Mouse (Mus musculus) spleen, adult 2 months (tissue): Measurements from ENCODE around the gene Pus1. TPM values are rescaled to one million over a fixed set of nuclear protein-coding genes. Genes with fewer than 3 reads are reported as not detected.

Experiments used
- DNase-seq, 2 experiments: peaks; one replicate each; pipeline versions ENCODE4 v3.0.0 to v3.0.0-alpha.2; 2012 to 2021; ENCODE audit warnings: low spot score in 2 of 2, low read depth in 1 of 2
- H3K27ac ChIP-seq: fragments of 200-500 bp; 2 replicates; pipeline ENCODE4 v1.5.1; 2012; ENCODE audit warnings: low read length, inconsistent platforms; ENCODE audit not compliant: insufficient read depth
- H3K27me3 ChIP-seq: fragments of 200-500 bp; 2 replicates; pipeline ENCODE4 v1.6.1; 2012; ENCODE audit warnings: mild to moderate bottlenecking, moderate library complexity, low read length, inconsistent platforms; ENCODE audit not compliant: control insufficient read depth, insufficient read depth
- H3K36me3 ChIP-seq: fragments of 200-500 bp; 2 replicates; pipeline ENCODE4 v1.6.1; 2012; ENCODE audit warnings: mild to moderate bottlenecking, low read length, inconsistent platforms; ENCODE audit not compliant: control insufficient read depth, insufficient read depth
- H3K4me1 ChIP-seq: fragments of 200-500 bp; 2 replicates; pipeline ENCODE4 v1.6.1; 2011; ENCODE audit warnings: inconsistent platforms; ENCODE audit not compliant: control insufficient read depth, insufficient read depth, insufficient read length
- H3K4me3 ChIP-seq: fragments of 200-500 bp; 2 replicates; pipeline ENCODE4 v1.5.1; 2011; ENCODE audit warnings: mild to moderate bottlenecking, inconsistent platforms; ENCODE audit not compliant: insufficient read depth, insufficient read length; ENCODE audit errors: extremely low read depth
- CTCF ChIP-seq: fragments of 200-500 bp; IDR thresholded peaks from 2 replicates; pipeline ENCODE4 v1.5.1; 2011; ENCODE audit warnings: mild to moderate bottlenecking, inconsistent platforms; ENCODE audit not compliant: insufficient read depth, insufficient read length, insufficient replicate concordance; ENCODE audit errors: extremely low read depth
- POLR2A ChIP-seq: fragments of 200-500 bp; IDR thresholded peaks from 2 replicates; pipeline ENCODE4 v1.6.1; 2011; ENCODE audit warnings: low read depth, low read length, inconsistent platforms
- WGBS: fragments of 180-500 bp; shearing (Covaris S2); methylation state at CpG from one replicate; pipeline ENCODE4 v1.1.7; 2018; 5-methylcytosine and 5-hydroxymethylcytosine counted together
- polyA plus RNA-seq: library from polyadenylated mRNA; depleted of rRNA; stranded (reverse); fragments of >200 nt; gene quantifications from 2 replicates; pipeline ENCODE4 v1.2.3, GENCODE M21; 2012; rRNA removed

Pus1 gene
- 19.2 and 20.9 TPM in 2 replicates for polyA plus RNA-seq

GRCm38 (mm10) chr5:110779998-110780760 is at the start of gene Pus1:
Gene Pus1 (minus strand): TSS chr5:110780659.
- Histone ChIP-seq H3K4me3 (peak within 1 kb of the TSS; percentile 84), H3K4me1 (peaks cover 10% of the 10 kb centered on the region; the same call in 1 of the 2 replicates), H3K27me3 (no peaks in the 10 kb centered on the region), H3K27ac (peak within 1 kb of the TSS; percentile 34), H3K36me3 (peaks cover 8% of the 10 kb centered on the region)
- DNase-seq: peak; percentile 52 to 91
- WGBS: under 1% methylated on average over 56 of the region's 57 CpGs
- TF ChIP-seq CTCF: no peak
- TF ChIP-seq POLR2A: peak; percentile 6

- H3K27ac ChIP-seq: no peak overlapping the region
Measured at GRCm38 (mm10) chr5:110827576-110827975, 47.1 kb upstream of the Pus1 start.

GRCm38 (mm10) chr5:110826781-110827495 is 46.5 kb upstream of the Pus1 start:
- no peaks in the 10 kb centered on the region for H3K27me3 ChIP-seq
- no peak overlapping the region for H3K27ac ChIP-seq
- TF ChIP-seq POLR2A (no peak), CTCF (no peak)
- H3K4me1 ChIP-seq: no peaks in the 10 kb centered on the region
- H3K36me3 ChIP-seq: peaks cover 8% of the 10 kb centered on the region
- no peak overlapping the region for H3K4me3 ChIP-seq
- 90% methylated on average over 8 of the region's 8 CpGs for WGBS
- DNase-seq: no peak

More at GRCm38 (mm10) chr5:110827576-110827975, 47.1 kb upstream of the Pus1 start:
- Histone ChIP-seq H3K4me3 (no peak overlapping the region), H3K36me3 (peaks cover 8% of the 10 kb centered on the region), H3K27me3 (no peaks in the 10 kb centered on the region), H3K4me1 (no peaks in the 10 kb centered on the region)
- no peak for DNase-seq
- TF ChIP-seq POLR2A (no peak), CTCF (no peak)
- WGBS: 85% methylated on average over 5 of the region's 5 CpGs

DNA sequence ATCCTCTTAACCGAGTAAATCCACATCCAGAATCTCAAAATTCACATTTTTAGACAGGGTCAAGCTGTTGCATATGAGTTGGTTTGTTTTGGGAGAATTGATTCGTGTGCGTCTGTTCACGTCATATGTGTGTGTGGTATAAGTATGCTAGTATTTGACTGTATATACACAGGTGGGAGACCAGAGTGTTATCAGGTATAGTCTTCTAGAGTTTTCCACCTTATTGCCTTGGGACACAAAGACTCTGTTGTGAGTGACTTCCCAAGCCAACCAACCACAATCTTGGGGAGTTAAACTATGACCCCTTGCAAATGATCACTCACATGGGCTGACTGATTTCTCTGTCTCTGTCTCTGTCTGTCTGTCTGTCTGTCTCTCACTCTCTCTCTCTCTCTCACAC is 44.0 kb upstream of the Pus1 start:
- H3K36me3 ChIP-seq: peaks cover 3% of the 10 kb centered on the region; the same call in 1 of the 2 replicates
- no peak for TF ChIP-seq CTCF
- TF ChIP-seq POLR2A: no peak
- H3K27ac ChIP-seq: no peak overlapping the region
- no peak overlapping the region for H3K4me3 ChIP-seq
- no peak for DNase-seq
- WGBS: 90% methylated on average over 4 of the region's 4 CpGs
- H3K4me1 ChIP-seq: no peaks in the 10 kb centered on the region
- no peaks in the 10 kb centered on the region for H3K27me3 ChIP-seq

DNA sequence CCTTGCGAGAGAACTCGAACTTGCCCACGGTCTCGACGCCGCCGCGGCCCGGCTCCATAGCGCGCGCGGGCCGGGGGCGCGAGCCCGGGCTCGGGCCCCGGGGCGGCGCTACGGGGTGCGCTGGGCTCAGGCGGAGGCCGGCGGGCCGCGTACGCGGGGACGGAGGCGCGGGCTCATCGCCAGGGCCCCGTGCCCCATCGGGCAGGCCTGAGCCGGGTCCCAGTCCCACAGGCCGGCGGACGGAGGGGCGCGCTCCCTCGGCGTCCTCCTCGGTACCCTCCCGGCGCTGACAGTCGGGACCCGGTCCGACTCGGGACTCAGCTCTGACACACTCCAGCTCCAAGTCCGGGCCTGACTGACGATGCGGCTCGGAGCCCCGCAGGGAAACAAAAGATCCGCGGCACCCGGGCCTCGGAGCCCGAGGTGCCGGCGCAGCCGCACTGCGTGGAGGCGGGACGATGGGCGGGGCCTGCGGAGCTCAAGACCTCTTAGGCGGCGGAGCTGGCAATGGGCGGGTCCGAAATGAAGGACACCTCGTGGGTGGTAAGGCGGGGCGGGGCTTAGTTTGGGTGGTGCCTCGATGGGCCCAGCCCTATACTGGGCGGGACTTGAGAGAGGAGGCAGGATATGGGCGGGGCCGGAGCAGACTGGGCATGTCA is 29.3 kb upstream of the Pus1 start, which contains the start of gene Ulk1:
Gene Ulk1, minus strand, starts transcription at position 431 of the 659 bp plus-strand sequence.
- 2% methylated on average over 77 of the region's 80 CpGs for WGBS
- H3K27ac ChIP-seq: peak within 1 kb of the TSS; percentile 65

DNA sequence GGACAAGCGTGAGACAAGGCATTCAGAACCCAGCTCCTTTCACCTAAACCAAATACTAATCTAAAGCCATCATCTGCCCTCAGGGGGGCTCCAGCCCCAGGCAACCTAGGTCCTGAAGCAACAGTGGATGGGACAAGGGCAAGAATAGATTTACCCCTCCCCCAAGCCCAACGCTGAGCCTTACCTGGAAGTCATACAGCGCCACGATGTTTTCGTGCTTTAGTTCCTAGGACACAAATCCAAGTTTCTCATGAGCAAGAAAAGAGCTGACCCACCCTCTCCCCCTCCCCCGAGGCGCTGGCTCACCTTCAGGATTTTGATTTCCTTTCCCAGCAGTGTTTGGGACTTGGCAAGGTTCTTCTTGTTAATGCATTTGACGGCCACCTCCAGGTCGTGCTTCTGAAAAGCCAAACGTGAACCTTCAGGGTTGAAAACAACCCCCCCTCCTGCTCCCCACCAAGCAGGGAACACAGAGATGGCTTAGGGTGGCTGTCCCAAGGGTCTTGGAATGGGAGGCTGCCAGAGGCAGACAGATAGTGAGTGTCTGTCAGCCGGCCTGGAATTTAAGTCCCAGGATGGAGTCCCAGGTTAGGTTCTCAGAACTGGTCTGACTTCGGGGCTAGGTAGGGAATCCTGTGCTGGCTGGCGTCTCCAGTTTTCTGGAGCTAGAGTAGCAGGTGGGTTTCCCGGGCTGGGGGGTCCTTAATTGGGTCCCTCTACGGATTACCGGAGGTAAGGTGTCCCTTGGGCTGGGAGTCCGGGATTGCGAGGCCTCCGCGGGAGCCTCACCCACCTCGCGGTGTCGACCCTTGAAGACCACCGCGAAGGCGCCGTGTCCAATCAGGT is 28.6 kb upstream of the Pus1 start:
- WGBS: 4% methylated on average over 27 of the region's 27 CpGs
- TF ChIP-seq POLR2A (no peak), CTCF (no peak)
- H3K27ac ChIP-seq: peak overlapping the region; percentile 65; the same call in 1 of the 2 replicates
- H3K4me1 ChIP-seq: peaks cover 14% of the 10 kb centered on the region
- DNase-seq: no peak
- no peaks in the 10 kb centered on the region for H3K36me3 ChIP-seq
- no peaks in the 10 kb centered on the region for H3K27me3 ChIP-seq
- peak overlapping the region; percentile 93 for H3K4me3 ChIP-seq

More for the DNA sequence above, 29.3 kb upstream of the Pus1 start, which contains the start of gene Ulk1:
- Histone ChIP-seq H3K4me1 (peaks cover 14% of the 10 kb centered on the region), H3K36me3 (no peaks in the 10 kb centered on the region), H3K4me3 (peak within 1 kb of the TSS; percentile 93), H3K27me3 (no peaks in the 10 kb centered on the region)
- TF ChIP-seq CTCF (no peak), POLR2A (peak; percentile 86)
- DNase-seq: peak; percentile 97 to 100
